Mouse (Mus musculus) regulatory T cell (primary cell): ENCODE results near the gene Stard13.

ENCODE experiments used
- in situ Hi-C: fragments of 300-600 bp; cut with MboI, MseI; formaldehyde crosslinking; loops from one replicate; pipeline ENCODE4 v1.15.1; 2025; ENCODE audit warnings: high pct_unique_total_duplicates

The Stard13 gene

GRCm38 (mm10) chr5:151020031-151020820 is 213.4 kb downstream of the Stard13 start:
- in situ Hi-C loops, result no loop called here

- in situ Hi-C loops, result no loop called here
These were observed 214.7 kb downstream of the Stard13 start for GRCm38 (mm10) chr5:151018959-151019358.

GRCm38 (mm10) chr5:151018450-151018849 is 215.2 kb downstream of the Stard13 start:
- in situ Hi-C loops, result no loop called here

- in situ Hi-C loops, result no loop called here
These were observed 229.3 kb downstream of the Stard13 start for GRCm38 (mm10) chr5:151004216-151004755.

GRCm38 (mm10) chr5:151002051-151002450 is 231.6 kb downstream of the Stard13 start:
- in situ Hi-C loops, result no loop called here

- in situ Hi-C loops, result no loop called here
These were observed 232.5 kb downstream of the Stard13 start for GRCm38 (mm10) chr5:151001111-151001510.

- in situ Hi-C loops, result no loop called here
These were observed 237.1 kb downstream of the Stard13 start for GRCm38 (mm10) chr5:150996586-150996985.

GRCm38 (mm10) chr5:150994096-150994495 is 239.5 kb downstream of the Stard13 start:
- in situ Hi-C loops, result loop anchor here (5.0 kb wide), 1 partner anchor 48 kb away; no protein-coding TSS in a partner anchor
